Mouse (Mus musculus): Measurements from ENCODE around the gene Frmd8. TPM values are rescaled to one million over a fixed set of nuclear protein-coding genes. Genes with fewer than 3 reads are reported as not detected.

The Frmd8 gene
- polyA plus RNA-seq, 1 experiment from 2014 or later, result 24.0 TPM

- Histone ChIP-seq H3K27me3 (replicated peaks; ENCODE audit: control insufficient read depth, insufficient read depth, low read length) (no peaks in the 10 kb centered on the region), H3K4me2 (replicated peaks; ENCODE audit: low read depth) (no peak overlapping the region), H3K9me3 (ENCODE audit: control insufficient read depth) (no peaks in the 10 kb centered on the region), H3K9ac (ENCODE audit: low read depth, low read length) (no peak overlapping the region), H3K27ac (ENCODE audit: low read depth, low read length) (no peak overlapping the region), H3K4me1 (replicated peaks; ENCODE audit: control insufficient read depth, insufficient read depth, low read length) (0 out of 2 replicates have a peak, but pooled peaks cover 11% of the 10 kb centered on the region), H3K4me3 (ENCODE audit: low read depth, low read length) (no peak overlapping the region), H3K36me3 (ENCODE audit: control insufficient read depth, insufficient read depth) (peaks cover 47% of the 10 kb centered on the region)
- ATAC-seq, result no peak
- WGBS, result 76% methylated on average over 3 of the region's 3 CpGs
- TF ChIP-seq CTCF (IDR thresholded peaks at IDR 0.05; ENCODE audit: low read depth), result no peak
Measured at GRCm38 (mm10) chr19:5907275-5907674, 32.2 kb upstream of the Frmd8 start.

- Histone ChIP-seq H3K4me2 (replicated peaks; ENCODE audit: low read depth) (peak within 1 kb of the TSS; percentile 93), H3K36me3 (ENCODE audit: control insufficient read depth, insufficient read depth) (peaks cover 16% of the 10 kb centered on the region), H3K4me3 (ENCODE audit: low read depth, low read length) (peak within 1 kb of the TSS; percentile 56), H3K4me1 (replicated peaks; ENCODE audit: control insufficient read depth, insufficient read depth, low read length) (no peaks in the 10 kb centered on the region; the same call in 1 of the 2 replicates), H3K9ac (ENCODE audit: low read depth, low read length) (peak within 1 kb of the TSS; percentile 45), H3K27me3 (replicated peaks; ENCODE audit: control insufficient read depth, insufficient read depth, low read length) (no peaks in the 10 kb centered on the region), H3K9me3 (ENCODE audit: control insufficient read depth) (no peaks in the 10 kb centered on the region), H3K27ac (ENCODE audit: low read depth, low read length) (no peak within 1 kb of the TSS)
- ATAC-seq, result peak; percentile 90
- WGBS, result 3% methylated on average over 35 of the region's 36 CpGs
- no peak for TF ChIP-seq CTCF (IDR thresholded peaks at IDR 0.05; ENCODE audit: low read depth)
Measured at GRCm38 (mm10) chr19:5894002-5894678, 19.1 kb upstream of the Frmd8 start, which contains the start of gene Tigd3. TSS of gene Tigd3 (minus strand) at chr19:5894149.

GRCm38 (mm10) chr19:5893282-5894001 lies 18.4 kb upstream of the Frmd8 start:
- no peaks in the 10 kb centered on the region for H3K9me3 ChIP-seq (ENCODE audit: control insufficient read depth)
- H3K4me3 ChIP-seq (ENCODE audit: low read depth, low read length), result peak overlapping the region; percentile 56
- peak overlapping the region; percentile 45 for H3K9ac ChIP-seq (ENCODE audit: low read depth, low read length)
- 24% methylated on average over 12 of the region's 31 CpGs for WGBS
- no peaks in the 10 kb centered on the region for H3K27me3 ChIP-seq (replicated peaks; ENCODE audit: control insufficient read depth, insufficient read depth, low read length)
- peaks cover 15% of the 10 kb centered on the region for H3K36me3 ChIP-seq (ENCODE audit: control insufficient read depth, insufficient read depth)
- peak; percentile 13; the same call in 1 of the 2 replicates for ATAC-seq
- no peak for TF ChIP-seq CTCF (IDR thresholded peaks at IDR 0.05; ENCODE audit: low read depth)
- peak overlapping the region; percentile 93 for H3K4me2 ChIP-seq (replicated peaks; ENCODE audit: low read depth)
- H3K27ac ChIP-seq (ENCODE audit: low read depth, low read length), result no peak overlapping the region
- no peaks in the 10 kb centered on the region; the same call in 1 of the 2 replicates for H3K4me1 ChIP-seq (replicated peaks; ENCODE audit: control insufficient read depth, insufficient read depth, low read length)

GRCm38 (mm10) chr19:5892735-5893134 lies 17.7 kb upstream of the Frmd8 start:
- Histone ChIP-seq H3K4me1 (replicated peaks; ENCODE audit: control insufficient read depth, insufficient read depth, low read length) (no peaks in the 10 kb centered on the region; the same call in 1 of the 2 replicates), H3K27me3 (replicated peaks; ENCODE audit: control insufficient read depth, insufficient read depth, low read length) (no peaks in the 10 kb centered on the region), H3K9ac (ENCODE audit: low read depth, low read length) (no peak overlapping the region), H3K36me3 (ENCODE audit: control insufficient read depth, insufficient read depth) (peaks cover 10% of the 10 kb centered on the region), H3K4me3 (ENCODE audit: low read depth, low read length) (no peak overlapping the region), H3K4me2 (replicated peaks; ENCODE audit: low read depth) (no peak overlapping the region), H3K9me3 (ENCODE audit: control insufficient read depth) (no peaks in the 10 kb centered on the region), H3K27ac (ENCODE audit: low read depth, low read length) (no peak overlapping the region)
- 97% methylated on average over 13 of the region's 13 CpGs for WGBS
- no peak for ATAC-seq
- no peak for TF ChIP-seq CTCF (IDR thresholded peaks at IDR 0.05; ENCODE audit: low read depth)

- 96% methylated on average over 7 of the region's 7 CpGs for WGBS
- H3K36me3 ChIP-seq (ENCODE audit: control insufficient read depth, insufficient read depth), result peaks cover 10% of the 10 kb centered on the region
Measured at GRCm38 (mm10) chr19:5892262-5892661, 17.2 kb upstream of the Frmd8 start.

GRCm38 (mm10) chr19:5891521-5892258 lies 16.6 kb upstream of the Frmd8 start:
- Histone ChIP-seq H3K4me3 (ENCODE audit: low read depth, low read length) (no peak overlapping the region), H3K27me3 (replicated peaks; ENCODE audit: control insufficient read depth, insufficient read depth, low read length) (no peaks in the 10 kb centered on the region), H3K27ac (ENCODE audit: low read depth, low read length) (no peak overlapping the region), H3K9me3 (ENCODE audit: control insufficient read depth) (no peaks in the 10 kb centered on the region), H3K36me3 (ENCODE audit: control insufficient read depth, insufficient read depth) (peaks cover 8% of the 10 kb centered on the region), H3K9ac (ENCODE audit: low read depth, low read length) (no peak overlapping the region), H3K4me2 (replicated peaks; ENCODE audit: low read depth) (no peak overlapping the region; the same call in 1 of the 2 replicates), H3K4me1 (replicated peaks; ENCODE audit: control insufficient read depth, insufficient read depth, low read length) (peaks cover 1% of the 10 kb centered on the region; the same call in 1 of the 2 replicates)
- TF ChIP-seq CTCF (IDR thresholded peaks at IDR 0.05; ENCODE audit: low read depth), result no peak
- no peak for ATAC-seq
- WGBS, result 95% methylated on average over 12 of the region's 12 CpGs

More at GRCm38 (mm10) chr19:5892262-5892661, 17.2 kb upstream of the Frmd8 start:
- ATAC-seq, result no peak
- H3K4me1 ChIP-seq (replicated peaks; ENCODE audit: control insufficient read depth, insufficient read depth, low read length), result no peaks in the 10 kb centered on the region; the same call in 1 of the 2 replicates
- no peak overlapping the region for H3K4me2 ChIP-seq (replicated peaks; ENCODE audit: low read depth)
- no peak for TF ChIP-seq CTCF (IDR thresholded peaks at IDR 0.05; ENCODE audit: low read depth)
- no peak overlapping the region for H3K9ac ChIP-seq (ENCODE audit: low read depth, low read length)
- H3K9me3 ChIP-seq (ENCODE audit: control insufficient read depth), result no peaks in the 10 kb centered on the region
- no peak overlapping the region for H3K4me3 ChIP-seq (ENCODE audit: low read depth, low read length)
- H3K27ac ChIP-seq (ENCODE audit: low read depth, low read length), result no peak overlapping the region
- H3K27me3 ChIP-seq (replicated peaks; ENCODE audit: control insufficient read depth, insufficient read depth, low read length), result no peaks in the 10 kb centered on the region
